Mouse (Mus musculus) bone marrow, adult 2 months (tissue): ENCODE data around the gene Fbxw7. TPM values are rescaled to one million over a fixed set of nuclear protein-coding genes. Genes with fewer than 3 reads are reported as not detected.
A peak's percentile ranks its signal among the peaks of the same experiment; 100 is the strongest.

ENCODE experiments used
- H3K27ac ChIP-seq: fragments of 200-500 bp; 2 replicates; pipeline ENCODE4 v1.5.1; 2012; ENCODE audit warnings: low read depth, mild to moderate bottlenecking, control low read depth, inconsistent platforms, low read length; ENCODE audit not compliant: control insufficient read depth, poor library complexity, insufficient read depth
- H3K4me1 ChIP-seq: fragments of 200-500 bp; 2 replicates; pipeline ENCODE4 v1.6.1; 2011; ENCODE audit warnings: low read length; ENCODE audit not compliant: control insufficient read depth, insufficient read depth
- H3K4me3 ChIP-seq: fragments of 200-500 bp; replicated peaks from 2 replicates; pipeline ENCODE3; 2011; ENCODE audit warnings: mild to moderate bottlenecking, low read depth, low read length, control low read depth; ENCODE audit not compliant: control insufficient read depth
- CTCF ChIP-seq: fragments of 200-500 bp; IDR thresholded peaks from 2 replicates; pipeline ENCODE4 v1.5.1; 2011; ENCODE audit warnings: low read length, control low read depth; ENCODE audit not compliant: control insufficient read depth, insufficient read depth
- POLR2A ChIP-seq: fragments of 200-500 bp; IDR thresholded peaks from 2 replicates; pipeline ENCODE4 v1.6.1; 2011; ENCODE audit warnings: low read depth, mild to moderate bottlenecking, control low read depth, low read length, borderline replicate concordance; ENCODE audit not compliant: control insufficient read depth
- WGBS: fragments of 180-500 bp; shearing (Covaris S2); methylation state at CpG from one replicate; pipeline ENCODE4 v1.1.7; 2018; 5-methylcytosine and 5-hydroxymethylcytosine counted together
- polyA plus RNA-seq: library from polyadenylated mRNA; stranded (reverse); fragments of >200 nt; gene quantifications from 2 replicates; pipeline ENCODE4 v1.2.4, GENCODE M21; 2011; ENCODE audit warnings: low replicate concordance; ENCODE audit not compliant: missing spikeins, insufficient read depth, insufficient read length

Fbxw7 gene
- polyA plus RNA-seq, 1 experiment = 13.2 TPM

DNA sequence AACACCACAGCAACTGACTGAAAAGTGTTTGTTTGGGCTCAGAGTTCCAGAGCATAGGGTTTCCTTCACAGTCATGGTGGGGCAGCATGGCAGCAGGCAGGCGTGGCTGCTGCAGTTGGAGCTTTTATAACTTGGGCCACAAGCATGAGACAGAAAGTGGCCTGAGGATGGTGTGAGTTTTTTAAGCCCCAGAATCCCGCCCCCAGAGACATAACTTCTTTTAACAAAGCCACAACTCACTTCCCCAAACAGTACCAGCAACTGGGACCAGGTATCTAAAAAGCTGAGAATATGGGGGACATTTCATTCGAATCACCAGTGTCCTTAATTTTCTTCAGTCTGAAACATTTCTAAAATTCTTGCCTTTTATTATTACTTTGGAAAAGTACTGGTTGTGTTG, 22.9 kb downstream of the Fbxw7 start:
- TF ChIP-seq CTCF (no peak), POLR2A (no peak)
- 52% methylated on average over 3 of the region's 3 CpGs for WGBS
- H3K4me1 ChIP-seq = peaks cover 2% of the 10 kb centered on the region
- no peak overlapping the region for H3K4me3 ChIP-seq
- no peak overlapping the region for H3K27ac ChIP-seq

GRCm38 (mm10) chr3:84839499-84839898, 24.4 kb downstream of the Fbxw7 start:
- Histone ChIP-seq H3K4me3 (no peak overlapping the region), H3K4me1 (peaks cover 2% of the 10 kb centered on the region)
- 84% methylated on average over 5 of the region's 5 CpGs for WGBS

DNA sequence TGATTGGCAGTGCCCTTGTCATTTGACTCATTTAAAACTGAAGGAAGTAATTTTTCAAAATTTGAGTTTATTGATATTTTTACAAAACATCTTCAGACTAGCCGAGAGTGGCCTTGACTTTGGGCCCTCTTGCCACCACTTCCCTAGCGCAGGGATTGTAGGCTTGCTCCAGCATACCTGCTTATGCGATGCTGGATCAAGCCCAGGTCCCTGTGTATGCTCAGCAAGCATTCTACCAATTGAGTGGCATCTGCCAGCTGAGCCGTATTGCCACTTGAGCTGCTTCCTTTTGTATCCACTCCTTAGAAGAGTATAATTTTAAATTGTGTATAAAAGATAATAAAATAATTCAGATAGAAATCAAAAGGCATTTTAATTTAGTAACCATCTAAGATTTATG, 26.2 kb downstream of the Fbxw7 start:
- Histone ChIP-seq H3K27ac (no peak overlapping the region), H3K4me3 (no peak overlapping the region), H3K4me1 (peaks cover 2% of the 10 kb centered on the region)
- TF ChIP-seq CTCF (no peak), POLR2A (no peak)
- 89% methylated on average over 4 of the region's 4 CpGs for WGBS

More at GRCm38 (mm10) chr3:84839499-84839898, 24.4 kb downstream of the Fbxw7 start:
- H3K27ac ChIP-seq = no peak overlapping the region
- TF ChIP-seq CTCF (no peak), POLR2A (no peak)

DNA sequence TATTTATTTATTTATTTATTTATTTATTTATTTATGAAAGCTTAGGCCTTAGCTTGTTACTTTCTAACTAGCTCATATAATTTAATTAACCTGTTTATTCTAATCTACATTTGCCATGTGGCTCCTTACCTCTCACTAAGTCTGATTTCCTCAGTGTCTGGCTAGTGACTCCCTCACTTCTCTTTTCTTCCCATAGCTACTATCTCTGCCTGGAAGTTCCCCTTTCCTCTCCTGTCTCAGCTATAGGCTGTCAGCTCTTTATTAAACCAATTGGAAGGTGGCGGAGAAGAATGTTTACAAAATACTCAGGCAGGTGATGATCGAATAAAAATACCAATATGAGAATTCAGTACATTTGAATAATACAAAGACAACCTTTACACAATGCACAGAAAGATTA, 27.7 kb downstream of the Fbxw7 start:
- WGBS = 61% methylated on average over 2 of the region's 2 CpGs
- no peak overlapping the region for H3K4me3 ChIP-seq
- no peaks in the 10 kb centered on the region for H3K4me1 ChIP-seq
- no peak overlapping the region for H3K27ac ChIP-seq
- TF ChIP-seq POLR2A = no peak

GRCm38 (mm10) chr3:84843594-84843993, 28.5 kb downstream of the Fbxw7 start:
- no peak overlapping the region for H3K4me3 ChIP-seq
- H3K27ac ChIP-seq = no peak overlapping the region
- 23% methylated on average over 1 of the region's 1 CpGs for WGBS
- H3K4me1 ChIP-seq = no peaks in the 10 kb centered on the region
- no peak for TF ChIP-seq POLR2A
- 0 out of 2 replicates have a peak, but pooled peaks have one; percentile 3 for TF ChIP-seq CTCF

GRCm38 (mm10) chr3:84848798-84849197, 33.7 kb downstream of the Fbxw7 start:
- TF ChIP-seq POLR2A (no peak), CTCF (no peak)
- H3K4me3 ChIP-seq = no peak overlapping the region
- 50% methylated on average over 4 of the region's 4 CpGs for WGBS
- no peak overlapping the region for H3K27ac ChIP-seq
- peaks cover 2% of the 10 kb centered on the region; the same call in 1 of the 2 replicates for H3K4me1 ChIP-seq

GRCm38 (mm10) chr3:84850418-84850817, 35.4 kb downstream of the Fbxw7 start:
- Histone ChIP-seq H3K4me3 (no peak overlapping the region), H3K4me1 (peaks cover 2% of the 10 kb centered on the region; the same call in 1 of the 2 replicates), H3K27ac (no peak overlapping the region)
- WGBS = 93% methylated on average over 1 of the region's 1 CpGs
- TF ChIP-seq POLR2A (no peak), CTCF (no peak)

GRCm38 (mm10) chr3:84851801-84852200, 36.7 kb downstream of the Fbxw7 start:
- TF ChIP-seq CTCF = no peak
- no peak for TF ChIP-seq POLR2A
- H3K27ac ChIP-seq = no peak overlapping the region
- H3K4me3 ChIP-seq = no peak overlapping the region
- H3K4me1 ChIP-seq = peaks cover 2% of the 10 kb centered on the region; the same call in 1 of the 2 replicates
- 85% methylated on average over 1 of the region's 1 CpGs for WGBS

DNA sequence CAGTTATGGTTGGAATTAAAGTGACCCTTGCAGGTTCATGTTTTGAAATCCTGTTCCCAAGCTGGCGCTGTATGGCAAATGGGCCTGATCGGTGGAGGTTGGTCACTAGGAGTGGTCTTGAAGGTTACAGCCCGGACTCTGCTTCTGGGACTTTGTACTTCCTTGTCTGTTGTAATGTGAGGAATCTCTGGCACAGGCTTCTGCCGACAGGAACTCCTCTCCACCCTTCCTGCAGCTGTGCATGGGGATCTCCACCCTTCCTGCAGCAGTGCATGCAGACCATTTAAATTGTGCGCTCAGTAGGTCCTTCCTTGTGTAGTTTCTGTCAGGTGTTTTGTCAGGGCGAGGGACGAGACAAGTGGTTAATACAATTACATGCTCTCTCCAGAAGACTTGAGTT, 37.8 kb downstream of the Fbxw7 start:
- H3K4me3 ChIP-seq = no peak overlapping the region

More for the DNA sequence above, 37.8 kb downstream of the Fbxw7 start:
- TF ChIP-seq CTCF (no peak), POLR2A (no peak)
- Histone ChIP-seq H3K27ac (no peak overlapping the region), H3K4me1 (peaks cover 2% of the 10 kb centered on the region; the same call in 1 of the 2 replicates)
- WGBS = 70% methylated on average over 7 of the region's 7 CpGs
